Mouse (Mus musculus): ENCODE results near the gene Tubg1. TPM values are rescaled to one million over a fixed set of nuclear protein-coding genes. Genes with fewer than 3 reads are reported as not detected.
A peak's percentile ranks its signal among the peaks of the same experiment; 100 is the strongest.

Tubg1 gene
- polyA plus RNA-seq, 1 experiment from 2014 or later = 63.7 TPM

- H3K9me3 ChIP-seq (ENCODE audit: control insufficient read depth, low read length) = no peaks in the 10 kb centered on the region
- H3K36me3 ChIP-seq (ENCODE audit: control insufficient read depth, insufficient read depth, low read length) = peaks cover 14% of the 10 kb centered on the region; the same call in 1 of the 2 replicates
- no peak overlapping the region for H3K9ac ChIP-seq (replicated peaks; ENCODE audit: low read depth, low read length)
- no peak overlapping the region for H3K27ac ChIP-seq (ENCODE audit: low read depth, low read length)
- no peak for ATAC-seq (ENCODE audit: low read depth)
- WGBS = 50% methylated on average over 18 of the region's 18 CpGs
- H3K4me2 ChIP-seq (ENCODE audit: low read depth, low read length) = no peak overlapping the region
- H3K27me3 ChIP-seq (ENCODE audit: control insufficient read depth, insufficient read depth, low read length) = no peaks in the 10 kb centered on the region
- H3K4me3 ChIP-seq (ENCODE audit: low read depth, low read length) = no peak overlapping the region
- H3K4me1 ChIP-seq (ENCODE audit: control insufficient read depth, insufficient read depth, low read length) = no peaks in the 10 kb centered on the region
Observed at GRCm38 (mm10) chr11:101130056-101130756, 10.5 kb downstream of the Tubg1 start.

GRCm38 (mm10) chr11:101131187-101131586, 11.4 kb downstream of the Tubg1 start:
- WGBS = 90% methylated on average over 2 of the region's 2 CpGs
- H3K27me3 ChIP-seq (ENCODE audit: control insufficient read depth, insufficient read depth, low read length) = no peaks in the 10 kb centered on the region
- no peak for ATAC-seq (ENCODE audit: low read depth)
- H3K4me2 ChIP-seq (ENCODE audit: low read depth, low read length) = no peak overlapping the region
- H3K9ac ChIP-seq (replicated peaks; ENCODE audit: low read depth, low read length) = no peak overlapping the region
- no peak overlapping the region for H3K27ac ChIP-seq (ENCODE audit: low read depth, low read length)
- no peaks in the 10 kb centered on the region for H3K4me1 ChIP-seq (ENCODE audit: control insufficient read depth, insufficient read depth, low read length)
- H3K4me3 ChIP-seq (ENCODE audit: low read depth, low read length) = no peak overlapping the region
- no peaks in the 10 kb centered on the region for H3K9me3 ChIP-seq (ENCODE audit: control insufficient read depth, low read length)
- peaks cover 5% of the 10 kb centered on the region; the same call in 1 of the 2 replicates for H3K36me3 ChIP-seq (ENCODE audit: control insufficient read depth, insufficient read depth, low read length)

GRCm38 (mm10) chr11:101131701-101132100, 12.0 kb downstream of the Tubg1 start:
- H3K4me3 ChIP-seq (ENCODE audit: low read depth, low read length) = no peak overlapping the region
- no peaks in the 10 kb centered on the region for H3K27me3 ChIP-seq (ENCODE audit: control insufficient read depth, insufficient read depth, low read length)
- no peaks in the 10 kb centered on the region for H3K4me1 ChIP-seq (ENCODE audit: control insufficient read depth, insufficient read depth, low read length)
- H3K27ac ChIP-seq (ENCODE audit: low read depth, low read length) = no peak overlapping the region
- no peak overlapping the region for H3K9ac ChIP-seq (replicated peaks; ENCODE audit: low read depth, low read length)
- peaks cover under 1% of the 10 kb centered on the region; the same call in 1 of the 2 replicates for H3K36me3 ChIP-seq (ENCODE audit: control insufficient read depth, insufficient read depth, low read length)
- H3K9me3 ChIP-seq (ENCODE audit: control insufficient read depth, low read length) = no peaks in the 10 kb centered on the region
- WGBS = 87% methylated on average over 6 of the region's 6 CpGs
- no peak for ATAC-seq (ENCODE audit: low read depth)
- no peak overlapping the region for H3K4me2 ChIP-seq (ENCODE audit: low read depth, low read length)

GRCm38 (mm10) chr11:101133037-101133436, 13.3 kb downstream of the Tubg1 start:
- no peak overlapping the region for H3K4me3 ChIP-seq (ENCODE audit: low read depth, low read length)
- H3K9me3 ChIP-seq (ENCODE audit: control insufficient read depth, low read length) = no peaks in the 10 kb centered on the region
- H3K4me1 ChIP-seq (ENCODE audit: control insufficient read depth, insufficient read depth, low read length) = no peaks in the 10 kb centered on the region
- H3K27me3 ChIP-seq (ENCODE audit: control insufficient read depth, insufficient read depth, low read length) = no peaks in the 10 kb centered on the region
- H3K9ac ChIP-seq (replicated peaks; ENCODE audit: low read depth, low read length) = no peak overlapping the region
- H3K36me3 ChIP-seq (ENCODE audit: control insufficient read depth, insufficient read depth, low read length) = no peaks in the 10 kb centered on the region
- no peak for ATAC-seq (ENCODE audit: low read depth)
- no peak overlapping the region for H3K4me2 ChIP-seq (ENCODE audit: low read depth, low read length)
- H3K27ac ChIP-seq (ENCODE audit: low read depth, low read length) = no peak overlapping the region
- 84% methylated on average over 12 of the region's 12 CpGs for WGBS

GRCm38 (mm10) chr11:101134217-101134865, 14.6 kb downstream of the Tubg1 start:
- Histone ChIP-seq H3K27me3 (ENCODE audit: control insufficient read depth, insufficient read depth, low read length) (no peaks in the 10 kb centered on the region), H3K4me1 (ENCODE audit: control insufficient read depth, insufficient read depth, low read length) (peaks cover 3% of the 10 kb centered on the region; the same call in 1 of the 2 replicates)
- 81% methylated on average over 13 of the region's 13 CpGs for WGBS

GRCm38 (mm10) chr11:101137000-101137399, 17.3 kb downstream of the Tubg1 start:
- H3K4me1 ChIP-seq (ENCODE audit: control insufficient read depth, insufficient read depth, low read length) = peaks cover 3% of the 10 kb centered on the region; the same call in 1 of the 2 replicates
- no peak overlapping the region for H3K27ac ChIP-seq (ENCODE audit: low read depth, low read length)
- 76% methylated on average over 7 of the region's 7 CpGs for WGBS
- H3K36me3 ChIP-seq (ENCODE audit: control insufficient read depth, insufficient read depth, low read length) = no peaks in the 10 kb centered on the region
- ATAC-seq (ENCODE audit: low read depth) = no peak
- H3K9me3 ChIP-seq (ENCODE audit: control insufficient read depth, low read length) = no peaks in the 10 kb centered on the region
- H3K4me3 ChIP-seq (ENCODE audit: low read depth, low read length) = no peak overlapping the region
- H3K27me3 ChIP-seq (ENCODE audit: control insufficient read depth, insufficient read depth, low read length) = no peaks in the 10 kb centered on the region
- H3K9ac ChIP-seq (replicated peaks; ENCODE audit: low read depth, low read length) = no peak overlapping the region
- H3K4me2 ChIP-seq (ENCODE audit: low read depth, low read length) = no peak overlapping the region

More at GRCm38 (mm10) chr11:101134217-101134865, 14.6 kb downstream of the Tubg1 start:
- H3K9me3 ChIP-seq (ENCODE audit: control insufficient read depth, low read length) = no peaks in the 10 kb centered on the region
- no peaks in the 10 kb centered on the region for H3K36me3 ChIP-seq (ENCODE audit: control insufficient read depth, insufficient read depth, low read length)
- ATAC-seq (ENCODE audit: low read depth) = no peak
- no peak overlapping the region for H3K4me3 ChIP-seq (ENCODE audit: low read depth, low read length)
- no peak overlapping the region for H3K4me2 ChIP-seq (ENCODE audit: low read depth, low read length)
- H3K9ac ChIP-seq (replicated peaks; ENCODE audit: low read depth, low read length) = no peak overlapping the region
- no peak overlapping the region for H3K27ac ChIP-seq (ENCODE audit: low read depth, low read length)

- Histone ChIP-seq H3K36me3 (ENCODE audit: control insufficient read depth, insufficient read depth, low read length) (no peaks in the 10 kb centered on the region), H3K9me3 (ENCODE audit: control insufficient read depth, low read length) (no peaks in the 10 kb centered on the region), H3K27me3 (ENCODE audit: control insufficient read depth, insufficient read depth, low read length) (no peaks in the 10 kb centered on the region), H3K4me1 (ENCODE audit: control insufficient read depth, insufficient read depth, low read length) (peaks cover 3% of the 10 kb centered on the region; the same call in 1 of the 2 replicates), H3K27ac (ENCODE audit: low read depth, low read length) (peak overlapping the region; percentile 52; the same call in 1 of the 2 replicates), H3K4me2 (ENCODE audit: low read depth, low read length) (0 out of 2 replicates have a peak overlapping the region, but pooled peaks have one; percentile 7), H3K4me3 (ENCODE audit: low read depth, low read length) (no peak overlapping the region), H3K9ac (replicated peaks; ENCODE audit: low read depth, low read length) (no peak overlapping the region)
- WGBS = 16% methylated on average over 15 of the region's 15 CpGs
- ATAC-seq (ENCODE audit: low read depth) = no peak
Observed at GRCm38 (mm10) chr11:101138536-101139181, 18.9 kb downstream of the Tubg1 start.

GRCm38 (mm10) chr11:101140164-101140819, 20.6 kb downstream of the Tubg1 start:
- Histone ChIP-seq H3K4me3 (ENCODE audit: low read depth, low read length) (peak overlapping the region; percentile 17), H3K27me3 (ENCODE audit: control insufficient read depth, insufficient read depth, low read length) (no peaks in the 10 kb centered on the region), H3K9me3 (ENCODE audit: control insufficient read depth, low read length) (no peaks in the 10 kb centered on the region), H3K4me1 (ENCODE audit: control insufficient read depth, insufficient read depth, low read length) (peaks cover 3% of the 10 kb centered on the region; the same call in 1 of the 2 replicates), H3K9ac (replicated peaks; ENCODE audit: low read depth, low read length) (peak overlapping the region; percentile 42), H3K36me3 (ENCODE audit: control insufficient read depth, insufficient read depth, low read length) (no peaks in the 10 kb centered on the region), H3K27ac (ENCODE audit: low read depth, low read length) (peak overlapping the region; percentile 57; the same call in 1 of the 2 replicates), H3K4me2 (ENCODE audit: low read depth, low read length) (peak overlapping the region; percentile 47)
- WGBS = 41% methylated on average over 27 of the region's 27 CpGs
- ATAC-seq (ENCODE audit: low read depth) = peak; percentile 29; the same call in 1 of the 2 replicates

All from neural tube, embryonic 14.5 days (tissue).